Mouse (Mus musculus) lung, postnatal 0 days (tissue): ENCODE data around the gene Yy1. TPM values are rescaled to one million over a fixed set of nuclear protein-coding genes. Genes with fewer than 3 reads are reported as not detected.

Experiments
- ATAC-seq: fragments of 200-750 bp; cut with Nextera tagmentation; 2 replicates; pipeline ENCODE4 v1.8.0; 2017; ENCODE audit warnings: moderate library complexity
- DNase-seq: peaks from one replicate; pipeline ENCODE4 v3.0.0-alpha.2; 2016; ENCODE audit warnings: low spot score
- H3K27ac ChIP-seq: fragments of 300-500 bp; sonication (generic); 2 replicates; pipeline ENCODE4 v1.5.1; 2014; ENCODE audit warnings: antibody characterized with exemption, mild to moderate bottlenecking, low read length, mixed read lengths
- H3K27me3 ChIP-seq: fragments of 300-500 bp; sonication (generic); replicated peaks from 2 replicates; pipeline ENCODE4 v1.6.1; 2014; ENCODE audit warnings: low read length, mixed read lengths; ENCODE audit not compliant: insufficient read depth
- H3K36me3 ChIP-seq: fragments of 300-500 bp; sonication (generic); 2 replicates; pipeline ENCODE4 v1.6.1; 2014; ENCODE audit warnings: low read length, mixed read lengths; ENCODE audit not compliant: insufficient read depth
- H3K4me1 ChIP-seq: fragments of 300-500 bp; sonication (generic); 2 replicates; pipeline ENCODE4 v1.6.1; 2014; ENCODE audit warnings: antibody characterized with exemption, low read depth, low read length, mixed read lengths; ENCODE audit not compliant: insufficient read depth
- H3K4me2 ChIP-seq: fragments of 300-500 bp; sonication (generic); replicated peaks from 2 replicates; pipeline ENCODE4 v1.6.1; 2014; ENCODE audit warnings: low read depth, mild to moderate bottlenecking, low read length, moderate library complexity, mixed read lengths
- H3K4me3 ChIP-seq: fragments of 300-500 bp; sonication (generic); 2 replicates; pipeline ENCODE4 v1.5.1; 2014; ENCODE audit warnings: low read depth, low read length
- H3K9ac ChIP-seq: fragments of 300-500 bp; sonication (generic); replicated peaks from 2 replicates; pipeline ENCODE4 v1.6.1; 2014; ENCODE audit warnings: low read depth, mild to moderate bottlenecking
- H3K9me3 ChIP-seq: fragments of 300-500 bp; sonication (generic); 2 replicates; pipeline ENCODE4 v1.6.1; 2016; ENCODE audit warnings: low read length, mixed read lengths
- CTCF ChIP-seq: IDR thresholded peaks from 2 replicates; pipeline ENCODE4 v1.5.1; 2016; ENCODE audit warnings: antibody characterized with exemption, mild to moderate bottlenecking
- EP300 ChIP-seq: IDR thresholded peaks from 2 replicates; pipeline ENCODE4 v1.6.1; 2016; ENCODE audit warnings: antibody characterized with exemption, mild to moderate bottlenecking, control low read depth
- WGBS: fragments of 180-500 bp; shearing (Covaris S2); extraction: QIAGEN DNeasy Blood & Tissue Kit; methylation state at CpG from one replicate; pipeline ENCODE4 v1.1.7; 2014; 5-methylcytosine and 5-hydroxymethylcytosine counted together
- polyA plus RNA-seq: library from polyadenylated mRNA; unstranded; fragments of >200 nt; fragmentation: Nextera tagmentation; extraction: Ambion mirVana; gene quantifications from 2 replicates; pipeline ENCODE4 v1.2.1, GENCODE M21; 2015

The Yy1 gene
- polyA plus RNA-seq, 1 experiment from 2014 or later = 13.7 TPM

DNA sequence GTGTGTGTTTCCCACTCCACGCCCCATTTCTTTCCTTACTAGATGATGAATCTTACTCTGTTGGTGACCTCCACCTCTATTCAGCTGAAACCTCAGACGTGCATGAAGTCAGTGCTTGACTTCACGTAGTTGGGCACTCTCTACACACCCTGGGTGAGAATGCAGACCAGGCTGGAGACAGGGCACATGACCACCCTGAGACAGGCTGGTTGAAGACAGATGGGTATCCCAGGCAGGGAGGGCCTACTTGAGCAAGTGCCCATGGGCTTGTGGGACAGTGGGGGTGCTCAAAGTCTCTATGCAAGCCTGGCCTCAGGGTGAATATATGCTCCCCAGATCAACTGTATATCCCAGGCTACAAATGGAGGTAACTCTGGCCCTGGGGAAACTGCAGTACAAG, 41.6 kb downstream of the Yy1 start:
- Histone ChIP-seq H3K9ac (peak overlapping the region; percentile 53; the same call in 1 of the 2 replicates), H3K27me3 (no peaks in the 10 kb centered on the region), H3K27ac (no peak overlapping the region), H3K4me2 (peak overlapping the region; percentile 93), H3K4me1 (peaks cover 50% of the 10 kb centered on the region), H3K9me3 (no peaks in the 10 kb centered on the region), H3K4me3 (peak overlapping the region; percentile 50), H3K36me3 (no peaks in the 10 kb centered on the region)
- TF ChIP-seq EP300 (no peak), CTCF (no peak)
- DNase-seq (no peak), ATAC-seq (no peak)
- 73% methylated on average over 3 of the region's 3 CpGs for whole genome bisulfite sequencing

DNA sequence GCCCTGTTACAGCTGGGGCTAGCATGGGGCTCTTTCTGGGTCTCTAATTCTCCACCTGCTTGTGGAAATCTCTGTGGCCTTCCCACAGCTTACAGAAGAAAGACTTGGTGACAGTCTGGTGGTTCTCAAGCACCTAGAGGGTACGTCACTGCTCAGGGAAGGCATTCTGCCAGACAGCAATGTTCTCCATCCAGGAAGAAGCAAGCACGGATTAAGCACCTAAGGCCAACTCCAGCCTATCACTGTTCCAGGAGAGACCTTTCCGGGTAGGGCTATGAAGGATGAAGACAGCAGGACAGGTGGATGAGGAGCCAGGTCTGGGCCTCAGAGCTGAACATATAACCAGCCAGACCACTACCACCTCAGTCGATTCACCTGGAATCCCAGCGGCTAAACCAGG, 42.0 kb downstream of the Yy1 start:
- Histone ChIP-seq H3K27me3 (no peaks in the 10 kb centered on the region), H3K4me1 (peaks cover 46% of the 10 kb centered on the region), H3K9me3 (no peaks in the 10 kb centered on the region), H3K27ac (0 out of 2 replicates have a peak overlapping the region, but pooled peaks have one; percentile 60), H3K9ac (peak overlapping the region; percentile 53), H3K4me3 (peak overlapping the region; percentile 50), H3K36me3 (no peaks in the 10 kb centered on the region), H3K4me2 (peak overlapping the region; percentile 93)
- no peak for TF ChIP-seq EP300
- no peak for TF ChIP-seq CTCF
- DNase-seq = peak; percentile 46
- WGBS = 25% methylated on average over 5 of the region's 5 CpGs
- ATAC-seq = no peak

DNA sequence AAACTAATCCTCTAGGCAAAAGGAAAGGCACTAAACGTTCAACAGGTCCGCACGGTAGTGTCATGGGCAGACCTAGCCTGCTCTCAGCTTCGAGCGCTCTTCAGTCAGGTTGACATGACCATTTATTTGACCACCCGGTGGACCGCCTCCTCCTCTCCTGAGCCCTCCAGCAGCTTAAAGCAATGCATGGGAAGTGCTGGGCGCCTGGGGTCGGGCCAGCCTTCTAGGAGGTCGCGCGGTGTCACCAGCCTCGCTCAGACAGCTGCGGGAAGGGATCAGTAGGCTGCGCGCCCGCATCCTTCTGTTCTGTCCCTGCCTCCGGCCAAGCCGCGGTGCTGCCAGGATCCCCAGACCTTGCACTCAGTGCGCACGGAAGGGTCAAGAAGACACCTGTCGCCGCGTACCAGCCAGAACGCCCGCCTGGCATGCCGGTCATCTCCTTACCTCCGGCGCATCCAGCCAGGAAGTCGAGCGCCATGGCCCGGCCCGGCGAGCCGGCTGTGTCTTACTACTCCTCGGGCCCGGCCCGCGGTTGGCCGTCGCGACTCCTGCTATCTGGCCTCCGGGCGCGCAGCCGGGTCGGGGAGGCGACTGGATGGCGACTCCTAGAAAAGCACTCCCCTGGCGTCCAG, 42.6 kb downstream of the Yy1 start:
- H3K4me3 ChIP-seq = peak overlapping the region; percentile 50
- no peaks in the 10 kb centered on the region for H3K27me3 ChIP-seq
- no peak; the same call in 1 of the 2 replicates for ATAC-seq
- H3K9ac ChIP-seq = peak overlapping the region; percentile 53
- TF ChIP-seq CTCF = no peak
- TF ChIP-seq EP300 = no peak
- 2% methylated on average over 50 of the region's 51 CpGs for WGBS
- H3K9me3 ChIP-seq = no peaks in the 10 kb centered on the region
- peak; percentile 36 for DNase-seq
- no peaks in the 10 kb centered on the region for H3K36me3 ChIP-seq
- H3K4me1 ChIP-seq = peaks cover 45% of the 10 kb centered on the region
- H3K27ac ChIP-seq = peak overlapping the region; percentile 60
- H3K4me2 ChIP-seq = peak overlapping the region; percentile 93

DNA sequence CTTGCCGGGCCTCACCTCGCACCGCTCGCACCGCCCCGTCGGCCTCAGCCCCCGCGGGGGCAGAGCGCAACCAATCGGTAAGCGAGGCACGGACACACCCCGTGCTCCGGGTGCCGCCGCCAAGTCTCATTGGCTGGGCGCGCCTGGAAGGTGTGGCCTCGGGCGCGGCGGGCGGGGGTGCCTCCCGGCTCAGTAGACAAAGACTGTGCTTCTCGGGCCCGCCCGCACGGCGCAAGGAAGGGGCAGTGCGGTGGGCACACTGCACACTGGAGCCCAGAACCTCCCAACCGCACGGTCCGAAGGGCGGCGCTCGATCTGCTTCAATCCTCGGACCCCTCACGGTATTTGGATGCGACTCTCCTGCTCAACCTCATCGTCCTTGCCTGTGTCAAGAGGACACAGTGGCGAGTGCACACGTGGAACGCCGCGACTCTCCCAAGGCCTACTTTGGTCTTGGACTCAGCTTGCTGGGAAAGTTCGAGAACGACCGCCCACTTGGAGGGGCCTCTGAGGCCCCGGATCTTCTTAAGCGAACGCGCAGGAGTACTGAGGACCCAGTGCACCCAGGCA, 43.2 kb downstream of the Yy1 start, which contains the start of the genes Slc25a29 and Slc25a47:
Gene Slc25a29 (minus strand): TSS at position 44 of the 570 bp plus-strand sequence.
Gene Slc25a47 (plus strand): TSS at position 207 of the 570 bp plus-strand sequence.
- H3K4me2 ChIP-seq = peak within 1 kb of the TSS; percentile 93
- H3K36me3 ChIP-seq = no peaks in the 10 kb centered on the region
- no peaks in the 10 kb centered on the region for H3K9me3 ChIP-seq
- peak; percentile 97 for ATAC-seq
- H3K27ac ChIP-seq = peak within 1 kb of the TSS; percentile 93
- peak within 1 kb of the TSS; percentile 57 for H3K9ac ChIP-seq
- H3K4me3 ChIP-seq = peak within 1 kb of the TSS; percentile 50
- DNase-seq = peak; percentile 98
- peaks cover 43% of the 10 kb centered on the region for H3K4me1 ChIP-seq
- TF ChIP-seq CTCF = no peak; the same call in none of the 2 replicates
- TF ChIP-seq EP300 = no peak
- under 1% methylated on average over 52 of the region's 53 CpGs for WGBS
- H3K27me3 ChIP-seq = no peaks in the 10 kb centered on the region

DNA sequence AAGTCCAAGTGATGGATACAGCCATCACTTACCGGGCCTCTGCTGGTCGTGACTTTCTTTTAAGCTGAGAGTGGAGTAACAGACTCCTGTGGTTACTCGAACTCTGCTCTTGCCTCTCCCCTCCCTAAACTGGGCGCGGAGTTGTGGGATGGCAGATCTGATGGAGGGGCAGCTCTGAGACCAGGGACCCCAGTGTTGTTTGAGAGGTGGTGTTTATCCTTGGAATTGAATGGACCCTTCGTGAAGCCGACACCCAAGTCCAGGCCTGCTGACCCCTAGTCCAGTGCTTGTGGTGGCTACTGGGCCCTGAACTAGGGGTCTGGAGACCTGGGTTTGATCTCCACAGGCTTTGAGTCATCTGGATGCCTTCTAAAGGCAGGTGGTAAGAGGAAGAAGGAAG, 43.9 kb downstream of the Yy1 start:
- Histone ChIP-seq H3K4me1 (peaks cover 39% of the 10 kb centered on the region), H3K9me3 (no peaks in the 10 kb centered on the region), H3K27me3 (no peaks in the 10 kb centered on the region), H3K4me3 (peak overlapping the region; percentile 50), H3K9ac (peak overlapping the region; percentile 57), H3K4me2 (peak overlapping the region; percentile 93), H3K36me3 (no peaks in the 10 kb centered on the region), H3K27ac (peak overlapping the region; percentile 93)
- DNase-seq (no peak), ATAC-seq (no peak)
- TF ChIP-seq EP300 (no peak), CTCF (no peak)
- WGBS = 19% methylated on average over 7 of the region's 7 CpGs

DNA sequence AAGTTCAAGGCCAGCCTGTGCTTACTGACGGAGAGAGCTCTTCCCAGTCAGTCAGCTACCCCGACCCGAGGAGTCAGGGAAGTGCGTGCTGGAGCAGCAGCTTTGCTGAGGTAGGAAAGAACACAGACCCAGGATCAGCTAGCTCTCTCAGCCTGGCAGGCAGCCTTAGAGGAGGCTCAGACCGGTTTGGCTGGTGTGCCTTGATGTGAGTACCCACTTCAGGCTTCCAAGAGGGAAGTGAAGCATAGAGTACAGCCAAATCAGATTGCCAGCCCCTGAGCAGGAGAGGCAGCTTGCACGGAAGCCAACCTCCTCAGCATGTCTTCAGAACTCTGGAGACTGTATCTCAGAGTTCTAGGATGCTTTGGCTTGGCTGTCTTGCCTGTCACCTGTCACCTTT, 48.4 kb downstream of the Yy1 start:
- H3K4me3 ChIP-seq = no peak overlapping the region
- DNase-seq (peak; percentile 94), ATAC-seq (peak; percentile 95)
- 42% methylated on average over 6 of the region's 6 CpGs for WGBS
- H3K9me3 ChIP-seq = no peaks in the 10 kb centered on the region
- H3K4me1 ChIP-seq = peaks cover 22% of the 10 kb centered on the region; the same call in 1 of the 2 replicates
- no peak overlapping the region for H3K4me2 ChIP-seq
- H3K9ac ChIP-seq = no peak overlapping the region
- peak overlapping the region; percentile 81 for H3K27ac ChIP-seq
- no peaks in the 10 kb centered on the region for H3K36me3 ChIP-seq
- H3K27me3 ChIP-seq = no peaks in the 10 kb centered on the region
- TF ChIP-seq CTCF (no peak), EP300 (peak; percentile 89)
